Mouse (Mus musculus) kidney, postnatal 25 days (tissue): Measurements from ENCODE around the gene 4933402J07Rik.
A peak's percentile ranks its signal among the peaks of the same experiment; 100 is the strongest.

Experiments used
- DNase-seq, 2 experiments: peaks; one replicate each; pipeline ENCODE4 v3.0.0; 2021; ENCODE audit warnings: mixed read lengths in 2 of 2

The 4933402J07Rik gene

DNA sequence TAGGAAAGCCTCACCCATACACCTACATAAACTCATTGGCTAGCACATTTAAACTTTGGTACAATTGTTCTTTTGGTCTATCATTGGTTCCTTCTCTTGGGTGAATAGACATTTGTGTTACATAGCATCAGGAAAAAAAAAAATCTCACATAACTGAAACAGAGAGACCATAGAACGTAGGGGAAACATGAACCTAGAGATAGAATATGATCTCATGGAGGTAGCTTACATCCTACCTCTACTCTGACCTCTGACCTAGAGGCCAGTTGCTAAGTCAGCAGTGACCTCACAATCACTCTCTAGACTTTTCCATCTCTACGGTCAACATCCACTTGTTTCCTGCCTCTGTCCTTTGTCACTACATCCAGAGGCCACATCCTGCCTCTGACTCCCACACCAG is at the start of gene 4933402J07Rik:
TSS of gene 4933402J07Rik (plus strand) at position 301 of the 400 bp plus-strand sequence.
- DNase-seq: no peak

DNA sequence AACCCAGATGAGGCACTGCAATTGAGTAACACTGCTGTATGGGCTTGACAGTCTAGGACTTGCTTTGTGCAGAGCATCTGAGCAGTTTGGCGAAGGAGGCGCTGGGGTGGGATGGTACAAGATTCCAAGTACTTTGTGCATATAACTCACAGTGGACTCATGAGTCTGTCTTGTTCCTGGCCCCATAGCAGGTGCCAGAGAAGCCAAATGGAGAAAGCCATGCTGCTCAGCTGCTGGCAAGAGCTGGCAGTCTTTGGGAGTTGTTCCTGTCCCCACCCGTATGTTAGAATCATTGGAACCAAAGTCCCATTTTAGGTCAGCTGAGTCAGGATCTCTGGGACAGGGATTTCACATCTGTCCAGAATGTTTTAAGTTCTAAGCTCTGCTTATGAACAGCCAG is 46.5 kb upstream of the 4933402J07Rik start:
- DNase-seq: no peak

DNA sequence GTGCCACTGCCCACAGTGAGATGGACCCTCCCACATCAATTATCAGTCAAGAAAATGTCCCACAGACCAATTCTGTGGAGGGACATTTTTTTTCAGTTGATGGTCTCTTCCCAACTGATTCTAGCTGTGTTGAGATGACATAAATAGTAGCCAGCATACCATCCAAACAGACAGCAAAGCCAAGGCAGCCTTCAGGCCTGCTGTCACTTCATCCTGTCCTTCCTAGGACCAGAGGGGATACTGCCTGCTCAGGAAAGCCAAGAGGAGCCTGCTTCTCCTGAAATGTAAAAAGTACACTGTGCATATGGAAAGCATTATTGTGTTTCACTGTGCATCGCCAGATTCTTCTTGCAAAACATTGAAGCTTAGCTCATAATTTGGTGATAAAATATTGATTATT is 38.6 kb upstream of the 4933402J07Rik start:
- DNase-seq: no peak

DNA sequence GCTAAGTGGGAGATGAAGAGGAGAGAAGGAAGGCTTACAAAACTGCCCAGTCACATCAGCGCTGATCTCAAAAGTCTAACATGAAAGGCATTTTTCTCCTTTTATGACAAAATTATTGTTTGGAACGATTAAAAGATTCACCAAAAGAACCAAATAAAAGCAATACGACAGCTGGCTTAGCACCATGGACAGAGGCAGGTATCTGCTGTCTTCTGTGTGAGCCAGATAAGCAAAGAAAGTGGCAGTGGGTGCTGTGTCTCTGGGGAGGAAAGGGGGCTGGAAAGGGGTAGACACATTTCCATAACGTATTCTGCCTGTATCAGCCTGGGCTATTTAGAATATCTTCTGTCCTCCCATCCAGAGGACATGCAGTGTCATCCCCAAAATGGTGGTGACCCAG is 32.5 kb upstream of the 4933402J07Rik start:
- DNase-seq: no peak

DNA sequence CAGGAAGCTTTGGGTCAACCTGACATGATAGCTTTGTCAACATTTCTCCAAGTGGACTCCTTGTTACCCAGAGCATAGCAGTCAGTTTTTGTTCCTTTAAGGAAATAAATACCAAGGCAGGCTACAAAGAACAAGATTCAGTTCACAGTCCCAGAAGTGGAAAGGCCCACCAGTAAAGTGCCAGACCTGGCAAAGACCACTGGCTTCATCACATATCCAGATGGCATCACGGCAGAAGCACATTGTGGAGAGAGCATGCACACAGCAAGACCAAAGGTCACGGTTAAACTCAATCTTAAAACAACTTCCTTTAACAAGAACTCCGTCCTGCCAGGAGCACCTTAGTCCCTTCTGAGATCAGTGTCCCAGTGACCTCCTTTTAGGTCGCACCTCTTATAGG is 30.2 kb upstream of the 4933402J07Rik start:
- no peak for DNase-seq

DNA sequence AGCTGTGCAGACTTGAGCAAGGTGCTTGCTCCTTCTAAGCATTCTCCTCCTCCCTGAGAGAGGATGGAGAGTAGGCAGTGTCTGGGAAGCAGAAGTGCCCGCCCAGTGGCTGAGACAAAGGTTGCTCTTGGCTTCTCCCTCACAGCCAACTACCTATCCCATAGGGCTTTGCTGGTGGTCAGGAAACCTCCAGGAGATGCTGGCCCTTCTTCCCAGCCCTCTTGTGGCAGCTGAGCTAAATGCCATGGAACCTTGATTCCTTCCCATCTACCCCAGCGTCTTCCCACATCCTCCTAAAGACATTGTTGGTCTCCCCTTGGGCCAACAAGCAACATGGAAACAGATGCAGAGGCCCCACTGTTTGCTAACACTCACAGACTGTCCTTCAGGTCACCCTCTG is 28.8 kb upstream of the 4933402J07Rik start:
- no peak for DNase-seq

DNA sequence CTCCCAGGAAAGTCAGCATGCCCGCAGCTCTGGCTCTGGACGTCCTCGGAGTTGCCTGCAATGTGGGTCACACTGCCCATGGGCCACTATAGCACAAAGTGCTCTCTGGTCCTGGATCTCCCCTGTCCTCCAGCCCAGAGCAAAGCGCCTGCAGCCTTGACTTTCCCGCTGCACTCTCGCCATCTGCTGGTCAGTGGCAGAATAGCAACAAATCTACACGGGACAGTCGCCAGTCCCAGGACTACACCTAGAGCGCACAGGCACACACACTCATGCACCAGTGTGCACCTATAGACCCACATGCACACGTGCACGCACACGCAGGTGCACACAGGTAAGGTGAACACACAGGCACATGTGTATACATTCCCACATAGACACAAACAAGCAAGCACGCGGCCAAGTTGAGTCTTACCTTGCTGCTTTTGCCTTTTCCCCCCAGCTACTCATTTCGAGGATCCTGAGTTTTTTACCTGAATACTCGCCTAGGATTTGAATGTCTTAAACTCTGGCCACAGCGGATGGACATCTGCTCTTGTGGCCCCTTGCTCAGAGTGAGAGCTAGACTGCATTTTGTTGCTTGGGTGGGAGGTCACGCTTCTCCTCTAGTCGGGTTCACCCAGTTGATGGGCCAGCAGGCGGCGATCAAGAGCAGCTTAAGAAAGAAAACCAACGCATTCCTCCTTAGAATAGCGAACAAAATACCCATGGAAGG is 26.9 kb upstream of the 4933402J07Rik start:
- DNase-seq: peak; percentile 72 to 85

DNA sequence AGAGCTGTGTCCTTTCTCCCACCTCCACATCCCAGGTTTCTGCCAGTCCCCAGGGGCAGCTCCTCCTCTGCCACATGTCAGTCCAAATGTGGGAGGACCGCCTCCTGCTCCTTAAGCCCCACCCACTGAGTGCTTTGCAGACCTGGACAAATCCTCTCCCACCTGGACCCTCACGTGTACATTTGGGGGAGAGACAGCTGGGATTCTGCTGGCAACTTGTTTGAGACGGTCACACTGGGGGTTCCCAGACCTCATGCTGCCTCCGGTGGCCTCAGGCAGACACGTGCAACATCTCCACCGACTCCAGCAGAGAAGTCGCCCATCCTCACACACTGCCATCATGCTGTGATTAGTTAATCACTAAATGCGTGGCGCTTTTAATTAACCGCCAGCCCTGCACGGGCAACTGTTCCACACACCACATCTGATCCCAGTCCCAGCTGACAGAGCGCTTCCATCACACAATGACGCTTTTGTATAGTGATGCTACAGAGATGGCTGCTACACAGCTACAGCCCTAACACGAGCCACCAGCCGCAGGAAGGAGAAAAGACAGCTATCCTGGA is 23.7 kb upstream of the 4933402J07Rik start:
- DNase-seq: no peak

DNA sequence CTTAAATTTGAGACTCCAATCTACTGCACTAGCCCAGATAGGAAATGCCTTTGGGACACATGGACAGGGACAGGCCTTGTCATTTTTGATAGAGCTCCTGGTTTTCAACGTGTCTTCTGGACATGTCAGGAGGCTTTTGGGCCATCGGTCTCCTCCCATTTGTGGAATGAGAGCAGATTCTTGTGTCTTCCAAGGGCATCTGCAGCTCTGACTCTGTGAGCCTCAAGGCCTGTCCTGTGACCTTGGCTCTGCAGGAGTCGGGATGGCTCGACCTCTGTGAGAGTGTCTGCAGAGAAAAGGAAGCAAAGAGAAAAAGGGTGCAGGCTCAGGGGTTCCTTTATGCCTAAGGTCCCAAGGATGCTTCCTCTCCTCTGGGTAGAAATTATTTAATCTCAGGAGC is 13.8 kb upstream of the 4933402J07Rik start:
- no peak for DNase-seq

DNA sequence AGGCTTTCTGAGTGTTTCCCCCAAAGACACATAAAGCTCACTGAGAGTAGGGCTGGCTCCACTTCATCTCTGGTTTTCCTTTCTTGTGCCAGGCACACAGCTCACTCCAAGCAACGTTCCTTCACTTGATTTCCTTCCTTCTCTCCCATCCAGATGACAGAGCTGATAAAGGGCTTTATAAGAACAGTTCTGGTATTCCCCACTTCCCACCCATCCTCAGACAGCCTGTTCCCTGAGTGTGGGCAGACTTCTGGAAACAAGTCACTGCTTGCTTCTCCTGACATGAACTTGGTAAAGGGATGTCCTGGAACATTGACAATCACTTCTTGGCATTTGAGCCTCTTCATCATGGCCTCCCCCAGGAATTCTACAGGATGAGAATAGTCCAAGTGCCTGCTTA is 10.9 kb upstream of the 4933402J07Rik start:
- DNase-seq: no peak

DNA sequence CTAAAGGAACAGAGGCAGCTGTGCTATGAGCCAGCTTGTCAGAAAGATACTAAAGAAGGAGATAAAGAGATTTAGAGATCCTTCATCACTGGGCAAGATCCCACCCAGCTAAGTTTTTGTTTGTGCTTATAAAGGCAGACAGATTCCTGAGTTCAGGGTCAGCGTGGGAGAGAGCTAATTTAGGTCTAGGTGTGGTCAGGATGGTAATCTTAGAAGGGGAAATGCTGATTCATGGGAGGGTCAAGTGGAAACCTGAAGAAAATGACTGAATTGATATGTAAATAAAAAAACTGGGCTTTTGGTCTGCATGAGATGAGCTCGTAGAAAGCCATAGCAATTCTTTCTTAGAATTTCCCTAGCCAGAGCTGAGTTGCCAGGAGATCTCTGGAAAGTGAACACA is 2.9 kb upstream of the 4933402J07Rik start:
- DNase-seq: no peak

DNA sequence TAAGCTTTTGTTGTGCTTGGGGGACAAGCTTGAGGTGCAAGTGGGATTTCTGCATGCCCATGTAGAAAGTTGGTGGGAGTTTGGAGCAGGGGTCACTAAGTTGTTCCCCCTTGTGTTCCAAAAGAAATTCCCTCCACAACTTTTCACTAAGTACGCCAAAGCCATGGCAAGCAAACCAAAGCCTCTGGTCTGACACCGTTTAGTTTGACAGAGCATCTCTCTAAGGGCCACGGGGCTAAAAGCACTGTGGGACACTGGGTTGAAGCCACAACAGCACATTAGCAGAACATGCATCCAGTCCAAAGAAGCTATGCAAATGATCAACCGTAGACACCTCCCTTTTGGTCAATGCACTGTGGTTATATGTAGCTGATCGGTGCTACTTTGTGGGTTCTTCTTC is 5.5 kb downstream of the 4933402J07Rik start:
- no peak for DNase-seq

DNA sequence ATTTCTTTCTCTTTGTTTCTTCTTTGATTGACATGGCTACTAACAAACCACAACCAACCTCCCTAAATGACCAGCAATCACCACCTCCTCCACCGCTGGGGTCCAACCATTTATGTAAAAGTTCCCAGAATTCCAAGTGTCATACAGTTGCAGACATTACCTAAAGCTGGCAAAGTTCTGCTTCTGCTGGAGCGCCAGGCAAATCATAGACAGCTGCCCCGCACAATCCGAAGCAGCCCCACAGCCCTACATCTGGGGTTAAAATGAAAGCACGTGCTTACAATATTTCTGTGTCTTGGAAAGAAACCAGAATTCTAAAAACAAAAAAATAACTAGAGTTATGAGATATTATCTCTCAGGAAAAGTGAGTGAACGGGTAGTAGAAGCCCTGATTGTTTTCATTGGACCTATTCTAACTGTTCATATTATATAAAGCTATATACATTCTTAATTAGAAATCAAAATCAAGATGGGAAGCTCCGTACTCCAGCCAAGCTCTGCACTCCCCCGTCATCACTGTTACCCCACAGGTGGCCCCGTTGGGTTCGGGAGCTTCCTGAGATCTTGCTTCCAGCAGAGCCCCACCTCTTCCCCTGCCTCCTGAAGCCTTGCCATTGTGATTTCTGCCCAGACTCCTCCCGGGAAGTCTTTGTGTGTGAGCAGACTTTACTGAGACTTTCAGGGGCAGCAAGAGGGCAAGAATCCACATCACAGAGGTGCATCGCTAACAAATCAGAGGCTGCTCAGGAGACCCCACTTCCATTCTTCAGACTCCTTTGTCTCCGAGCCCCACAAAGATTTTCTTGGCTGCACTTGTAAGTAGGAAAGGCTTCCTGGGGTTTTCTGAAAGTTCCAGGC is 6.3 kb downstream of the 4933402J07Rik start:
- peak; percentile 24 to 49 for DNase-seq

DNA sequence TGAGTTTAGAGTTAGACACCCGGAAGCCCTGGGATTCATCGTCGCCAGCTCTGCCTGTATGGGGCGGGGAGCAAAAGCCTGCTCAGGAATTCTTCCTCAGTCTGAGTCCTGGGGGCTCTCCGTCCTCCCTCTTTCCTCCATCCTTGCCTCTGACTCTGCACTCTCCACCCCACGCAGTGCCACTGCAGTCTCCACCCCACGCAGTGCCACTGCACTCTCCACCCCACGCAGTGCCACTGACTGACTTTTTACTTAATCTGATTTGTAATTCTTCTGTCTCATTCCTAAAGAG is 6.9 kb downstream of the 4933402J07Rik start:
- peak in 1 of 2 experiments; percentile 6 for DNase-seq

DNA sequence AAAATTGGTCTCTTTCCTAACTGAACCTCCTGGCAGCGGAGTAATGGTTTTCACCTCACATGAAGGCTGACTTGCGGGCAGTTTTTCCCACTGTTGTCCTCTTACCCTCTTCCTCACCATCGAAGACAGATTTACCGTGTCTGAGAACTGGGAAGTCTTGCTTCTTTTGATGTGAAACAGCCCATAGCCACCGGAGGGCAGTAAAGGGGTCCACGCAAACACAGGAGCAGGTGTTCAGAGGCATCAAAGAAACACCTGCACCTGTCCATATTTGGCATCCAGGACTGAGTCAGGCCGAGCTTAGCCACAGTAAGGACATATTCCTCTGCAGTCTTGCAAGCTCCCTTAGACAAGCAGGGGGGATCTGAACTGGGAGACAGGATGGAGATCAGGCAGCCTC is 7.2 kb downstream of the 4933402J07Rik start:
- DNase-seq: no peak

DNA sequence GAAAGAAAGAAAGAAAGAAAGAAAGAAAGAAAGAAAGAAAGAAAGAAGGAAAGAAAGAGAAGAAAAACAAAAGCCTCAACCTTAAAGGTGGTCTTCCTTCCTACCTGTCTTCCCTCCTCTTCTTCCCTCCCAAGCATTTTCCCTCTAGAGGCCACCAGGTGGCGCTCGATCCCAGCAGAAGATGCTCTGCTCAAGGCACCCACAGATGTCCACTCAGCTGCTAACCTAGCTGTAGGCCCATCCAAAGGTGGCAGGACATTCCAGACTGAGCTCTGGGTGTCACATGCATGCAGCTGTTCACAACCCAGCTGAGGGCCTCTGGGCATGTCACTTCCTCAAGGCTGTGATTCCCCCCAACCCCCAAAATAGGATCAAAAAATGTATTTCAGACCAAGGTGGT is 30.6 kb downstream of the 4933402J07Rik start:
- peak; percentile 67 to 73 for DNase-seq

DNA sequence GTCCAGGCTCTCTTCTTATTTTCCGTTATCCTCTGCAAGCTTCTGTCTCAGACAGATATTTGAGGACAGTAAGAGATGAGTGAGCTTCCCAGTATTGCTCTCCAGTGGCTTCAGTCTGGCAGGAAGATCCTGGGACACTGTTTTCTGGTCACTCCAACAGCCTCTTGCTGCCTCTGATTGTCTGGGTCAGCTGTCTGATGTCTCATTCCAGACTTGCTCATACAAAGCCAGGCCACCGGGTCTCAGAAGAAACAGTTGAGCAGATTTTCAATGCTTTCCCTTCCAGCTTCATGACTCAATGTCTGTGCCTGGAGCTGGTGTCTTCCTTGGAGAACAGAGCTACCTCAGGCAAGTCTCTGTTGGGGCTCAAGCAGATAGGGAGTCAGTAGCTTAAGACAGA is 39.1 kb downstream of the 4933402J07Rik start:
- DNase-seq: no peak

DNA sequence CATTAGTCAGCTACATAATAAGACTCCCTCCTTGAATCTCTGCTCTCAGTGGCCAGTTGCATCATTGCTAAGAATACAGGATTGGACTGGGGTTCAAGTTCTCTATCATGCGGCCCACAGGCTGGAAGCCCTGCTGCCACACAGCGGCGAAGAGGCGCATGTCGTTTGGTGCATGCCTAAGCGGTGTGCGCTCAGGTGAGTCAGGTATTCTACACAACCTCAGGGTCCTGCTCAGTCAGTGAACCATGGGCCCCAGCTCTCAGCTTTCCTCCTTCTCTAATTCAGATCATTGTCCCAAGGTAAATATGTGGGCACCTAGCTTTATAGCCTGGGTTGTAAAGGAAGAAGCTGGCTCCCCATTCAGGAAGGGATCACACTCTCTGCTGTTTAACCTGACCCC is 45.5 kb downstream of the 4933402J07Rik start:
- no peak for DNase-seq

DNA sequence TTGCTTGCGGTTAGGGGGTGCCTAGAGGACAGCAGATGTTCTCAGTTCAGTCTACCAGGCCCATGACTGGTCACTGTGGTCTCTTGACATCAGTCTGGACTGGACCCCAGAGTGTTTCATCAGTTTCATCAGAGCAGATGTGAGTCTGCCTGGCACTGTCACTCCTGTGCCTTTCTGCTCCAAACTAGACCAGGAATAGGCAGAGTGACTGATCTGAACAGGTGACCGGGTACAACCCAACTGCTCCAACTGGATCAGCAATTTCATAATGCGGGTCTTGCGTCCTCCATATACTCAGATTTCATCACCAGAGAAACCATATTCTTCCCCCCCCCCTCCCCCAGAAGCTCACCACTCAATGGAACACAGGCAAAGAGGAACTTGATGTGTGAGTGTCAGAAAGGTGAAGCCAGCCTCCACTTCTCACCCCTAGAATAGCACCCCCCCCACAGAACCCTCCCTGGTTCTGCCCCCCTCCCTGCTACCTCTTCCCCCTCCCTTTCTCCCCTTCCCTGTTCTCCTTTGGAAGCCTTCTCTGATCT is 46.1 kb downstream of the 4933402J07Rik start:
- DNase-seq: no peak

DNA sequence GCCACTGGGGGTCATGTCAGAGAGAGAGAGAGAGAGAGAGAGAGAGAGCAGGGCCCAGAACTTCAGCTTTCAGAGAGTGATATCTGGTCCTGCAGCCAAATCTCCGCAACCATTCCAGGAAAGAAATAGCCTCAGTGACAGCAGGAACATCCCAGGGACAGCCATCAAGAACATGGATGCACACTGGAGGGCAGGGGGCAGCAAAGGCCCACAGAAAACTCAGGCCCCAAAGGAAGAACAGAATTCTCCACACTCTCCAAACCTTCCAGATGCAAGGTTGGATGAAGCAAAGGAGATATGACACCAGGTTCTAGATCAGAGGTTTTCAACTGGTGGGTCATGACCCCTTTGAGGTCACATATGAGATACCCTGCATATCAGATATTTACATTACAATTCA is 50.0 kb downstream of the 4933402J07Rik start:
- no peak for DNase-seq

DNA sequence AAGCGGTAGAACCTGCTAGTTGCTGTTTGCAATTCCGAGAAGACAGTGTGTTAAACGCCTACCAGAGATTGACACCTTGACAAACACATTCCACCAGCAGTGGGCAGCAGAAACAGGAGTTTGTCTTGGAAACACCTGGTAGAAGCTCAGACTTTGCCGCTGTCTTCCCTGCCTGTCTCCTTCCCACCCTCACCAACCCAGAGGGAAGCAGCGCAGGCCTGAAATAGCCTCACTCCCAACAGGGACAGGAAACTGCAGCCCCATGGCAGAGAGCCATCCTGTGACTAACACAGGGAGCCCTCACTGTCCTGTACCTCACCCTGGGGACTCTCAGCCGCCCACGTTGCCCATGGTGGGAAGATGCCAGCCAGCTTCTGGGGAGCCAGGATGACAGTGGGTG is 55.5 kb downstream of the 4933402J07Rik start:
- DNase-seq: peak; percentile 5 to 44

DNA sequence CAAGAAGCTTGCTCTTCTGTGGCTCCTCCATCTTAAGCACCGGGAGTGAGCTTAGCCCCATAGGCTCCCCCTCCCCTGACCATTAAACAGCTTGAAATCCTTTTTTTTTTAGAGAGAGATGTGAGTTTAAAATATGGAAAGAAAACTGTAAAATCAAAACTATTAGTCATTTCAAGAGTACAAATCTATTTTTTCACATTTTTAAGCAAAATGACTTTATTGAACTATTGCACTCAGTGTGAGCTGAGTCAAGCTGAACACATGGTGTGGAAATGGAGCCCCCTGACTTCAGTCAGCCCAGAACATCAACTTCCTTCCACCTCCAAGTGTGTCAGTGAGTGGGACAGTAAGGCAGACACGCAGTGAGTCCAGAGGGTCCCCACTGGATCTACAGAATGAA is 55.9 kb downstream of the 4933402J07Rik start:
- DNase-seq: no peak

DNA sequence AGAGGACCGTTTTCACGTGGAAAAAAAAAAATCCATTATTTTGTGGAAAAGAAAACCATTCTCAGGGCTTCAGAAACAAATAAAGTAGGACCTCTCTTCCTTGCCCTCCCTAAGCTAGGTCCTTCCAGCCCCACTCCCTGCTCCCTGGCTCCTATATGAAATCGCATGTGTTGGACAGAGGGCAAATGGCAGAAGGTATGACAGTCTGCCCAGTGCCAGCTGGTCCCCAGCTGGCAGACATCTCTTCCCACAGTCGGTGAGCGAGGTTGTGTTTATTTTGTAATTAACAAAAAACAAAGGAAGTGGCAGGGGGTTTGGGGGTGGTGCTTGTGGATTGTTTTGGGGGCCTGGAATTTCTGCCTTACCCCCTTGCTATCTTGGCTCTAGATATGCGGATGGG is 56.6 kb downstream of the 4933402J07Rik start:
- DNase-seq: no peak

DNA sequence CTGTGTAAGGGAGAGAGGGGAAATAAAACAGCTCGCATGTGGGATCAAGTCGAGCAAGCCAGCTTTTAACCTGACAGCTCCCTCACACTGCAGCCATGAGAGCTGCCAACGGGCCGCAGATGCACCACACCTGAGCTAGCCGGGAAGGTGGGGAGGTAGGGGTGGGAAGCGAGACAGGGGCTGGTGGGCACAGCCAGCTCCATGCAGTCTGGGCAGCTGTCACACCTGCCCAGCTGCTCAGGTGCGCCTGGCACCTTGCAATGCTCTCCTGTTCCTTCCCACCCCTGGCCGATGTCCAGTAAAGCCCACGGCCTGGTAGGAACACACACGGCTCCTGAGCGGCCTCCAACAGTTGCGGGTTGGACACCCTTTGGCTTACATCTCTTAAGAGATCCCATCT is 57.5 kb downstream of the 4933402J07Rik start:
- DNase-seq: no peak
